Mouse (Mus musculus): ENCODE results near the gene Cdca8. TPM values are rescaled to one million over a fixed set of nuclear protein-coding genes. Genes with fewer than 3 reads are reported as not detected.

Cdca8 gene
- polyA plus RNA-seq, 1 experiment from 2014 or later: 136 TPM

DNA sequence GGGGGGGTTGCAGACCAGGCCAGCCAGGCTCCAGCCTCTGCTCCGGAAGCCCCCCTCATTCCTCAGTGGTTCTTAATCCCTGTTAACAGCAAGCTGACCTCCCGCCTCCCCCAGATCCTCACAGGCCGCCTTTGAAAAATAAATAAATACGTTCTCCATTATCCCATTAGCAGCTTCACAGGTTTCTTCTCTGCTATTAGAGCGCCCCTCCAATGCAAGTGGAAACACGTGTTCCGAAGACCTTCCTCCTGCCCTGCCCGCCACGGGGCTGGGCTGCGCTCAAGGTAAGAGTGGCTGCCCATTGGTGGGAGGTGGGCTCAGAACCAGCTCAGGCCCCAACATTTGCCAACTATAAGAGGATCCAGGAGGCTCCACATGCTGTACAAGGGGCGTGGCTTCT is 23.5 kb upstream of the Cdca8 start:
- H3K9me3 ChIP-seq (replicated peaks; ENCODE audit: control insufficient read depth, low read length): no peaks in the 10 kb centered on the region
- WGBS (ENCODE audit: insufficient replicate concordance): 24% methylated on average over 11 of the region's 11 CpGs
- ATAC-seq (replicated peaks; ENCODE audit: insufficient number of reproducible peaks, low FRiP score, low TSS enrichment): no peak

DNA sequence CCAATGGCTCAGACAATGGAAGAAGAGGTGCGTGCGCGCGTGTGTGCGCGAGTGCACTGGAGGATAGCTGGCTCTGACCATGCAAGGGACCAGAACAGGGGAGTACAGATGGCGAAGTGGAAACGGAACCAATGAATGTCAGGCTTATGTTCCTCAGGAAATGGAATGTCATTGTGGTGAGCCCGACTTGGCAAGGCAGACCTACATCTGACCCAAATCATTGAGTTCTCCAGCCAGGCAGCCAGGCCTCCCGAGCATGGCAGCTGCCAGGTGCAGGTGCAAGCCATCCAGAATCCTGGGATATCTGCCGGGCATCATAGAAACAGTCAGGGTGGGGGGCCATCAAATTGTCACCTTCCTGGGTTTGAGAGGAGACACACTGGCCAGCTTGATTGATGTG is 21.8 kb upstream of the Cdca8 start:
- Histone ChIP-seq H3K4me2 (no peak overlapping the region), H3K4me1 (ENCODE audit: control insufficient read depth, insufficient read depth, low read length) (no peaks in the 10 kb centered on the region), H3K36me3 (ENCODE audit: control insufficient read depth, insufficient read depth, low read length) (no peaks in the 10 kb centered on the region), H3K9ac (ENCODE audit: low read depth, low read length) (no peak overlapping the region), H3K27me3 (ENCODE audit: control insufficient read depth, insufficient read depth, low read length) (no peaks in the 10 kb centered on the region), H3K9me3 (replicated peaks; ENCODE audit: control insufficient read depth, low read length) (no peaks in the 10 kb centered on the region), H3K27ac (ENCODE audit: low read depth, low read length) (no peak overlapping the region), H3K4me3 (ENCODE audit: low read depth, low read length) (no peak overlapping the region)
- 83% methylated on average over 11 of the region's 11 CpGs for WGBS (ENCODE audit: insufficient replicate concordance)
- no peak for ATAC-seq (replicated peaks; ENCODE audit: insufficient number of reproducible peaks, low FRiP score, low TSS enrichment)

More for the DNA sequence above, 23.5 kb upstream of the Cdca8 start:
- Histone ChIP-seq H3K36me3 (ENCODE audit: control insufficient read depth, insufficient read depth, low read length) (no peaks in the 10 kb centered on the region), H3K27ac (ENCODE audit: low read depth, low read length) (no peak overlapping the region), H3K4me2 (no peak overlapping the region), H3K9ac (ENCODE audit: low read depth, low read length) (no peak overlapping the region), H3K4me3 (ENCODE audit: low read depth, low read length) (no peak overlapping the region), H3K4me1 (ENCODE audit: control insufficient read depth, insufficient read depth, low read length) (no peaks in the 10 kb centered on the region), H3K27me3 (ENCODE audit: control insufficient read depth, insufficient read depth, low read length) (no peaks in the 10 kb centered on the region)

DNA sequence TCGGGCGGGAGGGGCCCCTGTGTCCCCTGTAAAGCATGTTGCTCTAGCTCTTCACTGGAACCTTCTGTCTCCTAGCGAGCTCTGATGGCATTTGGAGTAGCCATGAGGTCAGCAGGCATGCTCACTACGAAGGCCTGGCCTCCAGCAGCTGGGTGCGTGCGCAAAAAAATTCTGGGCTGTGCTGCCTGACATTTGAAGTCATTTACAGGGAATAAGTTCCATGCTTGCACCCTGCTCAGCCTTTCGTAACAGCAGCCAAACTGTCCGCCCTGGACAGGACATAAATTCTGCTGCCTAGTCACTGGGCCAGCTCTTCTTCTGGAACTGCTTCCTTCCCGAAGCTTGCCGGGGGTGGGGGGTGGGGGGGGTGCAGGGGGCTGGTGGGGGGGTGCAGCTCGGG is 20.0 kb upstream of the Cdca8 start:
- H3K9me3 ChIP-seq (replicated peaks; ENCODE audit: control insufficient read depth, low read length): no peaks in the 10 kb centered on the region
- no peak for ATAC-seq (replicated peaks; ENCODE audit: insufficient number of reproducible peaks, low FRiP score, low TSS enrichment)
- H3K4me3 ChIP-seq (ENCODE audit: low read depth, low read length): no peak overlapping the region
- no peak overlapping the region for H3K27ac ChIP-seq (ENCODE audit: low read depth, low read length)
- H3K36me3 ChIP-seq (ENCODE audit: control insufficient read depth, insufficient read depth, low read length): no peaks in the 10 kb centered on the region
- H3K27me3 ChIP-seq (ENCODE audit: control insufficient read depth, insufficient read depth, low read length): no peaks in the 10 kb centered on the region
- H3K9ac ChIP-seq (ENCODE audit: low read depth, low read length): no peak overlapping the region
- H3K4me2 ChIP-seq: no peak overlapping the region
- no peaks in the 10 kb centered on the region for H3K4me1 ChIP-seq (ENCODE audit: control insufficient read depth, insufficient read depth, low read length)
- WGBS (ENCODE audit: insufficient replicate concordance): 64% methylated on average over 11 of the region's 11 CpGs

DNA sequence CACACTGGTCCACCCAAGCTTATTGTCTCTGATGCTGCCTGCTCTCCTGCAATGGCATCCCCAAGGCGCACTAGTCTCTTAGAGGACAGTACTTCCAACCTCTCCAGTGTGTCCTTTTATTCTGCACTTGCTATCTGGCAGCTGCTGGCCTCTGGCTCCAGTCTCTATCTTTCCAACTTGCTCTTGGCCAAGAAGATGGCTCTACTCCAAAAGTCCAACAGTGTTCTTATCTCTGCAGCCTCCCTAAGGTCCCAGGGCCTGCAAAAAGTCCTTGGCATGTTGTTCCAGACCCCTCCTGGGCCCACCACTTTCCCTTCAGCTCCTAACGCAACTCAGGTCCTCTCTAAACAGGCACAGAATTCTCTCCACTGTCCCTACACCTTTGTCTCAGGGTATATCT is 18.2 kb upstream of the Cdca8 start:
- H3K9me3 ChIP-seq (replicated peaks; ENCODE audit: control insufficient read depth, low read length): no peaks in the 10 kb centered on the region
- no peak overlapping the region for H3K9ac ChIP-seq (ENCODE audit: low read depth, low read length)
- ATAC-seq (replicated peaks; ENCODE audit: insufficient number of reproducible peaks, low FRiP score, low TSS enrichment): no peak
- no peaks in the 10 kb centered on the region for H3K36me3 ChIP-seq (ENCODE audit: control insufficient read depth, insufficient read depth, low read length)
- 57% methylated on average over 2 of the region's 2 CpGs for WGBS (ENCODE audit: insufficient replicate concordance)
- H3K27ac ChIP-seq (ENCODE audit: low read depth, low read length): no peak overlapping the region
- H3K4me1 ChIP-seq (ENCODE audit: control insufficient read depth, insufficient read depth, low read length): no peaks in the 10 kb centered on the region
- H3K4me3 ChIP-seq (ENCODE audit: low read depth, low read length): no peak overlapping the region
- H3K27me3 ChIP-seq (ENCODE audit: control insufficient read depth, insufficient read depth, low read length): no peaks in the 10 kb centered on the region
- no peak overlapping the region for H3K4me2 ChIP-seq

DNA sequence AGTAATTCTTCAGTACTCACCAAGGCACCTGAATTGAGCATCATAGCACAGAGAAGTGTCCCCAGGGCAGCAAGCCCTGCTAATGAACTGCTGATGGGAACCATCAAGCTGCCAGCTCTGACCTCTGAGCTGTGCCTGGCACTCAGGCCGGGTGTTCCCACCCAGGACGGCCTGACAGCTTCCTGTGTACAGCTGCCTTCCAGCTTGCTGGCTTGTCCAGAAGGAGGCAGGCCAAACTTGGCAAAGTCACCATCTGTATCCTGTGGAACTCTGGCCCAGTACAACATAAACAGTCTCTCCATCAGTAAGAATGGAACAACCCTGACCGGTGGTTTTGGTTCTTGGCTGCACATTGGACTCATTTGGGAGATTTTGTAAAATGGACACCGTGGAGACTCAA is 14.4 kb upstream of the Cdca8 start:
- no peak overlapping the region for H3K9ac ChIP-seq (ENCODE audit: low read depth, low read length)
- H3K36me3 ChIP-seq (ENCODE audit: control insufficient read depth, insufficient read depth, low read length): no peaks in the 10 kb centered on the region
- 56% methylated on average over 4 of the region's 4 CpGs for WGBS (ENCODE audit: insufficient replicate concordance)
- H3K27me3 ChIP-seq (ENCODE audit: control insufficient read depth, insufficient read depth, low read length): no peaks in the 10 kb centered on the region
- ATAC-seq (replicated peaks; ENCODE audit: insufficient number of reproducible peaks, low FRiP score, low TSS enrichment): no peak
- no peak overlapping the region for H3K4me2 ChIP-seq
- H3K9me3 ChIP-seq (replicated peaks; ENCODE audit: control insufficient read depth, low read length): no peaks in the 10 kb centered on the region
- H3K4me3 ChIP-seq (ENCODE audit: low read depth, low read length): no peak overlapping the region
- no peak overlapping the region for H3K27ac ChIP-seq (ENCODE audit: low read depth, low read length)
- H3K4me1 ChIP-seq (ENCODE audit: control insufficient read depth, insufficient read depth, low read length): no peaks in the 10 kb centered on the region

DNA sequence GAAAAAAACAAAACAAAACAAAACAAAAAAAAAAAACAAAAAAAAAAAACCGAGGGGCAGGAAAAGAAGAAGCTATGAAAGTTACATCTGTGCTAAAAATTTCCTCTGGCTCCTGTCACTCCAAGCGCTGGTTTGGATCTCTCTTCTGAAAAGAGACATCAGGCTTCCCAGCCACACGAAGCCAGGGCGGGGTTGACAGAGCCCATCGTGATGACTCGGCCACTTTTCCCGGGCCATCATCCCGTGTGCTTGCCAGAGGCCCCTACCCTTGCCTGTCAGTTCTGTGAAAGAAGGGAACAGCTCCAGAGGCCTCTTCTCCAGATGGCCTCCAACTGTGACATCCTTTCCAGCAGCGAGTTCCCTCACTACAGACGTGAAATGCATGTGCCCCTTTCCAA is 11.9 kb upstream of the Cdca8 start:
- Histone ChIP-seq H3K4me2 (no peak overlapping the region), H3K27me3 (ENCODE audit: control insufficient read depth, insufficient read depth, low read length) (no peaks in the 10 kb centered on the region)
- 36% methylated on average over 10 of the region's 10 CpGs for WGBS (ENCODE audit: insufficient replicate concordance)

DNA sequence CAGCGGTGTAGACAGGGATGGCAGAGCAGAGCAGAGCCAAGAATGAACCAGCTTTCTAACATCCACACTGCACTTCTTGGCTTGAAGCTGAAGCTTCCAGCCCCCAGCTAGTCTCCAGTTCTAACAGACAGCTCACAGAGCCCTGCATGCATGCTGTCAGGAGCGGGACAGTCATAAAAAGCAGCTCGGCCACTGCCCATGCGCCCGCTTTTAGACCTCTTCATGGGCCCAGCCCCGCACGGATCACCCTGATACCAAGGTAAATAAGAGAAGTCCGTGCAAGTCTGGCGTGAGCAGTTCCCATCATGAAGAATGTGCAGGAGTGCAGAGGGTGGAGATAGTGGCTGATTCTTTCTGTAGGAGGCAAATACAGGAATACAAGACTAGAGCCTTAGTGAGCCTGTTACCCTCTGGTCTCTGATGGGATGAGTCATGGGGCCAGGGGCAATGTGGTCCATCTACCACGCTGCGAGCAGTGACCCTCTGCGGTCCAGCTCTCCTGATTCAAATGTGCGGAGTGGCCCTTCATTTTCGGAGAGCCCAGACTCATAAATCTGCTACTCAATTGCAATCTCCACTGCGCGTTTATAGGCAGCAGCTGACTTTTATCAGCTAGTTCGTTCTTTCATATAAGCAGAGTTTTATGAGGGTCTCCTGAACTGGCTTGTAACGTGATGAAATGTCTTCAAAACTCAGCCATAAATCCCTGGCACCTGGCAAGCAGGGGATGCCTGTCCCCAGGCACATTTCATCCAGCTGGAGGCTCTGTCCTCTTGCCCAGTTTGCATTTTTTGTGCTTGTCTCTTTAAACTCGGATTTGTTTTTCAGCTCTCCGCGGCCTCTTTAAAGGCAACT is 11.3 kb upstream of the Cdca8 start:
- Histone ChIP-seq H3K9me3 (replicated peaks; ENCODE audit: control insufficient read depth, low read length) (no peaks in the 10 kb centered on the region), H3K9ac (ENCODE audit: low read depth, low read length) (no peak overlapping the region), H3K4me2 (no peak overlapping the region), H3K36me3 (ENCODE audit: control insufficient read depth, insufficient read depth, low read length) (no peaks in the 10 kb centered on the region), H3K27ac (ENCODE audit: low read depth, low read length) (no peak overlapping the region), H3K27me3 (ENCODE audit: control insufficient read depth, insufficient read depth, low read length) (no peaks in the 10 kb centered on the region), H3K4me1 (ENCODE audit: control insufficient read depth, insufficient read depth, low read length) (no peaks in the 10 kb centered on the region), H3K4me3 (ENCODE audit: low read depth, low read length) (no peak overlapping the region)
- no peak for ATAC-seq (replicated peaks; ENCODE audit: insufficient number of reproducible peaks, low FRiP score, low TSS enrichment)
- WGBS (ENCODE audit: insufficient replicate concordance): 72% methylated on average over 21 of the region's 21 CpGs

More for the DNA sequence above, 11.9 kb upstream of the Cdca8 start:
- no peaks in the 10 kb centered on the region for H3K4me1 ChIP-seq (ENCODE audit: control insufficient read depth, insufficient read depth, low read length)
- no peak for ATAC-seq (replicated peaks; ENCODE audit: insufficient number of reproducible peaks, low FRiP score, low TSS enrichment)
- no peaks in the 10 kb centered on the region for H3K9me3 ChIP-seq (replicated peaks; ENCODE audit: control insufficient read depth, low read length)
- no peaks in the 10 kb centered on the region for H3K36me3 ChIP-seq (ENCODE audit: control insufficient read depth, insufficient read depth, low read length)
- no peak overlapping the region for H3K9ac ChIP-seq (ENCODE audit: low read depth, low read length)
- no peak overlapping the region for H3K27ac ChIP-seq (ENCODE audit: low read depth, low read length)
- H3K4me3 ChIP-seq (ENCODE audit: low read depth, low read length): no peak overlapping the region

DNA sequence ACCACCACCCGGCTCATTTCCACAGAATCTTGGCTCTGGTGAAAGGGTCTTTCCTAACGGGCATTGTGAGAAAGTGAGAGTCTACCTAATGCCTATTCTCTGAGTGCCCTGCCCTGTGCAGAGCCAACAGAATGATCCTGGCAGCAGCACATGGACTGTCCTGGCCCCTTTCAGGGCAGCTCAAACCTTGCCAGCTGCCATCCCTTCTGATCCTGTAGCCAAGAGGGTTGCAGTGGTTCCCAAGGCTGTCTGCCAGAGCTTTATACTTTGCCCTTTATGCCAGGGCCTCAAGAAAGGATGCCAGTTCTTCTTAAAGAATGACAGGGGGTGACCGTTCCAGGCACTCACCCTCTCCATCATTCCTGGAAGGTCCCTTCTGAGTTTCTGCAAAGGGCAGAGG is 10.4 kb upstream of the Cdca8 start:
- 73% methylated on average over 3 of the region's 3 CpGs for WGBS (ENCODE audit: insufficient replicate concordance)
- H3K4me2 ChIP-seq: no peak overlapping the region
- H3K9ac ChIP-seq (ENCODE audit: low read depth, low read length): no peak overlapping the region
- H3K27me3 ChIP-seq (ENCODE audit: control insufficient read depth, insufficient read depth, low read length): no peaks in the 10 kb centered on the region
- H3K4me1 ChIP-seq (ENCODE audit: control insufficient read depth, insufficient read depth, low read length): no peaks in the 10 kb centered on the region
- ATAC-seq (replicated peaks; ENCODE audit: insufficient number of reproducible peaks, low FRiP score, low TSS enrichment): no peak
- H3K4me3 ChIP-seq (ENCODE audit: low read depth, low read length): no peak overlapping the region
- H3K36me3 ChIP-seq (ENCODE audit: control insufficient read depth, insufficient read depth, low read length): no peaks in the 10 kb centered on the region
- no peaks in the 10 kb centered on the region for H3K9me3 ChIP-seq (replicated peaks; ENCODE audit: control insufficient read depth, low read length)
- no peak overlapping the region for H3K27ac ChIP-seq (ENCODE audit: low read depth, low read length)

DNA sequence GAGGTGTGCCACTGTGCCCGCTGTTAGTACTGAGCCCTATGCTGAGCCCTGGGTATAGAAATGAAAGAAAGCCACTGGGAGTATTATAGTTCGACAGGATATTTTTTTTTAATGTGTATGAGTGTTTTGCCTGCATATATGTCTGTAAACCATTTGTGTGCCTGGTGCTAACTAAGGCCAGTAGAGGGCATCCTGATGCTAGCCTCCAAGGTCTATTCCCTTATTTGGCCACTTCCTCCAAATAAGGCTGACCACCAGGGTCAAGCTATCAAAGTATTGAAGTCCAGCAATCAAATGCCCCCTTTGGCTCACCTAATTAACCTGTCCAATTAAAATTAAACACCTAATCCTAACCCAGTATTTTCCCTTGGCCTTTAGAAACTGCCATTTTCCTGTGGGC is 5.8 kb upstream of the Cdca8 start:
- H3K9me3 ChIP-seq (replicated peaks; ENCODE audit: control insufficient read depth, low read length): no peaks in the 10 kb centered on the region

More for the DNA sequence above, 5.8 kb upstream of the Cdca8 start:
- no peaks in the 10 kb centered on the region for H3K27me3 ChIP-seq (ENCODE audit: control insufficient read depth, insufficient read depth, low read length)
- no peak overlapping the region for H3K4me2 ChIP-seq
- peaks cover 4% of the 10 kb centered on the region; the same call in 1 of the 2 replicates for H3K36me3 ChIP-seq (ENCODE audit: control insufficient read depth, insufficient read depth, low read length)
- ATAC-seq (replicated peaks; ENCODE audit: insufficient number of reproducible peaks, low FRiP score, low TSS enrichment): no peak
- WGBS (ENCODE audit: insufficient replicate concordance): 55% methylated on average over 2 of the region's 2 CpGs
- H3K27ac ChIP-seq (ENCODE audit: low read depth, low read length): no peak overlapping the region
- H3K4me3 ChIP-seq (ENCODE audit: low read depth, low read length): no peak overlapping the region
- no peaks in the 10 kb centered on the region for H3K4me1 ChIP-seq (ENCODE audit: control insufficient read depth, insufficient read depth, low read length)
- H3K9ac ChIP-seq (ENCODE audit: low read depth, low read length): no peak overlapping the region
